Mouse (Mus musculus) spleen, postnatal 4 days (tissue): ENCODE data around the gene Nckap5.

Experiments
- DNase-seq, 2 experiments: peaks; one replicate each; pipeline ENCODE4 v3.0.0; 2022; ENCODE audit warnings: low spot score in 2 of 2

The Nckap5 gene

GRCm38 (mm10) chr1:126700978-126701320, 129.7 kb downstream of the Nckap5 start:
- no peak for DNase-seq

- DNase-seq, result no peak
Observed at GRCm38 (mm10) chr1:126700063-126700977, 130.3 kb downstream of the Nckap5 start.

- DNase-seq, result no peak
Observed at GRCm38 (mm10) chr1:126693585-126693984, 137.0 kb downstream of the Nckap5 start.

- DNase-seq, result no peak
Observed at GRCm38 (mm10) chr1:126688593-126688992, 142.0 kb downstream of the Nckap5 start.

GRCm38 (mm10) chr1:126686678-126687077, 143.9 kb downstream of the Nckap5 start:
- no peak for DNase-seq

- DNase-seq, result peak in 1 of 2 experiments; percentile 16
Observed at GRCm38 (mm10) chr1:126683621-126684445, 146.8 kb downstream of the Nckap5 start.

GRCm38 (mm10) chr1:126681773-126682172, 148.8 kb downstream of the Nckap5 start:
- no peak for DNase-seq

GRCm38 (mm10) chr1:126679348-126679747, 151.3 kb downstream of the Nckap5 start:
- no peak for DNase-seq

GRCm38 (mm10) chr1:126677280-126677679, 153.3 kb downstream of the Nckap5 start:
- no peak for DNase-seq

GRCm38 (mm10) chr1:126676769-126677168, 153.8 kb downstream of the Nckap5 start:
- no peak for DNase-seq

GRCm38 (mm10) chr1:126675142-126675541, 155.5 kb downstream of the Nckap5 start:
- DNase-seq, result no peak

GRCm38 (mm10) chr1:126673238-126673637, 157.4 kb downstream of the Nckap5 start:
- DNase-seq, result no peak

- DNase-seq, result no peak
Observed at GRCm38 (mm10) chr1:126670507-126670906, 160.1 kb downstream of the Nckap5 start.

- no peak for DNase-seq
Observed at GRCm38 (mm10) chr1:126660098-126660999, 170.2 kb downstream of the Nckap5 start.

GRCm38 (mm10) chr1:126658731-126659130, 171.9 kb downstream of the Nckap5 start:
- no peak for DNase-seq

GRCm38 (mm10) chr1:126656246-126656645, 174.4 kb downstream of the Nckap5 start:
- no peak for DNase-seq

GRCm38 (mm10) chr1:126652085-126652484, 178.5 kb downstream of the Nckap5 start:
- no peak for DNase-seq

GRCm38 (mm10) chr1:126650806-126651205, 179.8 kb downstream of the Nckap5 start:
- DNase-seq, result no peak

GRCm38 (mm10) chr1:126642751-126643150, 187.8 kb downstream of the Nckap5 start:
- no peak for DNase-seq

GRCm38 (mm10) chr1:126639463-126639862, 191.1 kb downstream of the Nckap5 start:
- no peak for DNase-seq

GRCm38 (mm10) chr1:126637515-126637914, 193.1 kb downstream of the Nckap5 start:
- no peak for DNase-seq

GRCm38 (mm10) chr1:126626206-126626605, 204.4 kb downstream of the Nckap5 start:
- no peak for DNase-seq
